Mouse (Mus musculus): ENCODE results near the gene Vps4b.
"Not testable (repeated sequence)": the region's sequence is repeated elsewhere in the genome, so short reads cannot be mapped to it uniquely, and the experiment has no call there.

Vps4b gene

GRCm38 (mm10) chr1:106752013-106752412 is 44.5 kb downstream of the Vps4b start:
- DNase-seq (ENCODE audit: low spot score in 2 of 2), result no peak

GRCm38 (mm10) chr1:106750656-106751055 is 45.9 kb downstream of the Vps4b start:
- DNase-seq (ENCODE audit: low spot score in 2 of 2), result no peak

GRCm38 (mm10) chr1:106748555-106749315 is 47.8 kb downstream of the Vps4b start:
- no peak for DNase-seq (ENCODE audit: low spot score in 2 of 2)

- no peak for DNase-seq (ENCODE audit: low spot score in 2 of 2)
These were observed 53.5 kb downstream of the Vps4b start for GRCm38 (mm10) chr1:106742980-106743379.

- DNase-seq (ENCODE audit: low spot score in 2 of 2), result no peak
These were observed 55.8 kb downstream of the Vps4b start for GRCm38 (mm10) chr1:106740735-106741134.

DNA sequence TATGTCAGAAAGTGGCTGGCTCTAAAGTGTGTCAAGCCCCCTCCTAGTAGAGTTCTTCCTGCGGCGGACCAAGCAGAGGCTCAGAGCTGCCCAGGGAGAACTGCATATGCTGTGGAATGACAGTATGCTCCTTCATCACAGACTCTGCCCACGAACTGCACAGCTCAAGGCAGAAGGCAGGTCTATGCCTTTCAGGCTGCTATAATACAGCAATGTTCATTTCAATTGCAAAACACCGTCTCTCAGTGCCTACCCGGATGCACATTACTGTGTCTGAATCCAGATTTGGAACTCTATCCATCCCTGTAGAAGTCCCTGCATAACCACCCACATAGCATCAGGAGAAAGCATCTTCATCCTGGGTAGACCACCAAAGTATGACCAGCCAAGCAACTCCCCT is 56.7 kb downstream of the Vps4b start:
- no peak for DNase-seq (ENCODE audit: low spot score in 2 of 2)

- no peak for DNase-seq (ENCODE audit: low spot score in 2 of 2)
These were observed 58.4 kb downstream of the Vps4b start for GRCm38 (mm10) chr1:106738092-106738491.

DNA sequence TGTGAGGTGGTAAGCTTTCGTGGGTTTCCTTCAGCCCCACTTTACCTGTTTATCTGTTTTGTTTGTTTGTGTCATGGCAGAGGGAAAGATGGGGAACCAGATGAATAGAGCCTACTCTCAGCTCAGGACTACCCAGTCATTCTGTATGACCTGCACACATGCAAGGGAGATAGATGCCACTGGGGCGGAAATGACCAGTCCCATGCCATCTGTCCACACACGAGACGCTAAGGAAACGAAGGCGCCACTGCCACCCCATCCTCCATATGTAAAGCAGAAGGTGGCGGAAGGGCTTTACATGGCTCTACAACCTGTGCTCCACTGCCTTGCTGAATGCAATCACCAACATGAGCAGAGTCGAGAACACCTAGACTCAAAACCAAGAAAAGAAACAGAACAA is 60.3 kb downstream of the Vps4b start:
- no peak for DNase-seq (ENCODE audit: low spot score in 2 of 2)

- no peak for DNase-seq (ENCODE audit: low spot score in 2 of 2)
These were observed 60.9 kb downstream of the Vps4b start for GRCm38 (mm10) chr1:106735586-106735985.

DNA sequence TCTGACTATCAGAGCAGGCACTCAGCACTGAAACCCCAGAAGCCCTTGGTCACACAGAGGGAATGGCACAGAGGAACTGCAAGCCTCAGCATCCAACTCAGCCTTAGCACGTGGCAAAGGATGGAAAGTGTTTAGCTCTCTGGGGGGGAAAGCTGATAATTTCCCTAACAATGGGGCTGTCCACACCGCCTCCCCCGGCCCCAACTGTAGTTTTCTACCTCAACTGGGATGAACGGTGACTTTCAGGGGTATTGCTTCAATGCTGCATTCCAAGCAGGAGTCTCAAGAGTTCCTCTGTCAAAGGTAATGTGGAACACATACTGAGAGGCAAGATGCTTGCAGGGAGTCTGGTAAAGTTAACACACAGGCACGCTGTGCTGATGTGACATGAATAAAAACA is 74.5 kb downstream of the Vps4b start:
- DNase-seq (ENCODE audit: low spot score in 2 of 2), result no peak

DNA sequence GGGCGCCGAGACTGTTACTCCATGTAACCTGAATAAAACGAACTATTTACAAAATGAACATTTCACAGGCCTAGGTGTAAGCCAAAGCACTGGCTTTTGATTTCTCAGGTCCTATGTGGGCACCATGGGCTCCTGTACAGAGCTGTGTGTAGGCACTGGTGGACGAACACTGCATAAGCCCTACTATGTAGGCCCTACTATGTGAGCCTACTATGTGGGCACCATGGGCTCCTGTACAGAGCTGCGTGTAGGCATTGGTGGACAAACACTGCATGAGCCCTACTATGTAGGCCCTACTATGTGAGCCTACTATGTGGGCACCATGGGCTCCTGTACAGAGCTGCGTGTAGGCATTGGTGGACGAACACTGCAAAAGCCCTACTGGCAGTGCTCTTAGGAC is 78.8 kb downstream of the Vps4b start:
- not testable (repeated sequence) for DNase-seq (ENCODE audit: low spot score in 2 of 2)

- peak; percentile 51 to 77 for DNase-seq (ENCODE audit: low spot score in 2 of 2)
These were observed 79.4 kb downstream of the Vps4b start for GRCm38 (mm10) chr1:106717071-106717601.

GRCm38 (mm10) chr1:106716141-106716540 is 80.4 kb downstream of the Vps4b start:
- no peak for DNase-seq (ENCODE audit: low spot score in 2 of 2)

- DNase-seq (ENCODE audit: low spot score in 2 of 2), result no peak
These were observed 81.1 kb downstream of the Vps4b start for GRCm38 (mm10) chr1:106715111-106716083.

- peak in 1 of 2 experiments; percentile 38 for DNase-seq (ENCODE audit: low spot score in 2 of 2)
These were observed 82.0 kb downstream of the Vps4b start for GRCm38 (mm10) chr1:106714530-106714981.

Measured in frontal cortex, postnatal 10 days (tissue).